Mouse (Mus musculus): ENCODE measurements around the gene Chrdl2. TPM values are rescaled to one million over a fixed set of nuclear protein-coding genes. Genes with fewer than 3 reads are reported as not detected.

Chrdl2 gene
- polyA plus RNA-seq, 1 experiment from 2014 or later, result 0.90 TPM

DNA sequence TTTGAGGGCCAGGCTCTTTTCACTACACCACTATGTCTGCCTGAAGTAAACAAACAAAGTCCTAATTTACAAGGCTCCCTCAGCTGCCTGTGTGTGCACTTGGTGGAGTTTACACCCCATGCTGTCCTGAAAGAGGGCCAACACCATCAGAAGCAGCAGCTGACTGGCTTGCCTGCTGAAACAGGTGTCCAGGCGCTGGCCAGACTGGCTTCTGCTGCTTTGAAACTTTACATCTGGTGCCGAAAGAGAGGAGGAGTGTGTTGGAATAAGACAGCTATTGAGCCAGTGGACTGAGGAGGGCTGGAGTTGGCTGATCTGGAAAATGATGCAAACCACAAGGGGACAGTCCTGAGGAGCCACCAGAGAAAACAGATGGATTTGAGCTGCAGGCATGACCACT lies 68.0 kb downstream of the Chrdl2 start:
- Histone ChIP-seq H3K9me3 (ENCODE audit: low read length) (0 out of 2 replicates have a peak, but pooled peaks cover 3% of the 10 kb centered on the region), H3K4me2 (replicated peaks; ENCODE audit: low read depth, low read length) (no peak overlapping the region), H3K27ac (ENCODE audit: low read length) (no peak overlapping the region), H3K4me1 (ENCODE audit: insufficient read depth, low read length) (no peaks in the 10 kb centered on the region), H3K27me3 (ENCODE audit: insufficient read depth, low read length) (no peaks in the 10 kb centered on the region), H3K4me3 (ENCODE audit: low read length) (no peak overlapping the region), H3K36me3 (ENCODE audit: insufficient read depth, low read length) (peaks cover 4% of the 10 kb centered on the region; the same call in 1 of the 2 replicates), H3K9ac (replicated peaks; ENCODE audit: low read length) (no peak overlapping the region)
- 45% methylated on average over 2 of the region's 2 CpGs for WGBS
- ATAC-seq (ENCODE audit: low FRiP score, low TSS enrichment), result no peak

DNA sequence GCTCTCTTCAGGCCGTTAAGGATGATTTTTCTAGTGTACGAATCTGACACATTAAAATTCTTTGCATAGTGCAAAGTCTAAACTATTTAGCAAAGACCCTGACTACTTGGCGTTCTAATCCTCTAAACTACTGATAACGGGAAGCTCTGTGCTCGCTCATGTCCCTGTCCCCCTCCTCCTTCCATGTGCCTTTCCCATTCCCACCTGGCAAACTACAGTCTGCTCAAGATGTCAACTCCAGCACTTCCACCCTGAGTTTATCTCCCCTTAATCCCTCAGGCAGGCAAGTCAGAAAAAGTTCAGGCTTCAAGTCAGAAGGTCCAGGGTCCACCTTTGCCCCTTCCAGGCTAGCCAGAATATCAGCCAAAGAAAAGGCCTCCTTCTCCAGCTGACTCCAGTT lies 70.3 kb downstream of the Chrdl2 start:
- Histone ChIP-seq H3K36me3 (ENCODE audit: insufficient read depth, low read length) (peaks cover 4% of the 10 kb centered on the region; the same call in 1 of the 2 replicates), H3K9ac (replicated peaks; ENCODE audit: low read length) (no peak overlapping the region), H3K4me1 (ENCODE audit: insufficient read depth, low read length) (no peaks in the 10 kb centered on the region), H3K4me2 (replicated peaks; ENCODE audit: low read depth, low read length) (no peak overlapping the region), H3K9me3 (ENCODE audit: low read length) (0 out of 2 replicates have a peak, but pooled peaks cover 3% of the 10 kb centered on the region), H3K4me3 (ENCODE audit: low read length) (no peak overlapping the region), H3K27ac (ENCODE audit: low read length) (no peak overlapping the region), H3K27me3 (ENCODE audit: insufficient read depth, low read length) (no peaks in the 10 kb centered on the region)
- WGBS, result 79% methylated on average over 5 of the region's 5 CpGs
- no peak for ATAC-seq (ENCODE audit: low FRiP score, low TSS enrichment)

DNA sequence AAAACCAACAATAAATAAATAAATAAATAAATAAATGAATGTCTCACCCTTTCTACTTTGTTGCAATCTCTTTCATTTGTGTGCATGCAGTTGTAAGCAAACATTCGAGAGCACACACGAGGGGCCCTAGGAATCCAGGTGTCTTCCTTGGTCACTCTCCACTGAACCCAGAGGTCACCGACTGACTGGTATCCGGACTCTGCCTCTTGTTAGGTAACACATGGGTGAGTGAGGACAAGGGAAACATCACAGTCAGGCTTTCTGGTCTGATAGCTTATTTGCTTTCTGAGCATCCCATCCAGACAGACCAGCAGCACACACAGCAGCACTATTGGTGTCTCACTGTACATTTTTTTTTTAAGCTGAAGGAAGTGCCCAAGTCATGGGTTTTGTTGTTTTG lies 71.1 kb downstream of the Chrdl2 start:
- ATAC-seq (ENCODE audit: low FRiP score, low TSS enrichment), result no peak
- 62% methylated on average over 4 of the region's 4 CpGs for WGBS
- no peaks in the 10 kb centered on the region for H3K4me1 ChIP-seq (ENCODE audit: insufficient read depth, low read length)
- H3K27me3 ChIP-seq (ENCODE audit: insufficient read depth, low read length), result no peaks in the 10 kb centered on the region
- H3K9me3 ChIP-seq (ENCODE audit: low read length), result 0 out of 2 replicates have a peak, but pooled peaks cover 3% of the 10 kb centered on the region
- H3K4me2 ChIP-seq (replicated peaks; ENCODE audit: low read depth, low read length), result no peak overlapping the region
- H3K4me3 ChIP-seq (ENCODE audit: low read length), result no peak overlapping the region
- peaks cover 4% of the 10 kb centered on the region; the same call in 1 of the 2 replicates for H3K36me3 ChIP-seq (ENCODE audit: insufficient read depth, low read length)
- H3K27ac ChIP-seq (ENCODE audit: low read length), result no peak overlapping the region
- H3K9ac ChIP-seq (replicated peaks; ENCODE audit: low read length), result no peak overlapping the region

DNA sequence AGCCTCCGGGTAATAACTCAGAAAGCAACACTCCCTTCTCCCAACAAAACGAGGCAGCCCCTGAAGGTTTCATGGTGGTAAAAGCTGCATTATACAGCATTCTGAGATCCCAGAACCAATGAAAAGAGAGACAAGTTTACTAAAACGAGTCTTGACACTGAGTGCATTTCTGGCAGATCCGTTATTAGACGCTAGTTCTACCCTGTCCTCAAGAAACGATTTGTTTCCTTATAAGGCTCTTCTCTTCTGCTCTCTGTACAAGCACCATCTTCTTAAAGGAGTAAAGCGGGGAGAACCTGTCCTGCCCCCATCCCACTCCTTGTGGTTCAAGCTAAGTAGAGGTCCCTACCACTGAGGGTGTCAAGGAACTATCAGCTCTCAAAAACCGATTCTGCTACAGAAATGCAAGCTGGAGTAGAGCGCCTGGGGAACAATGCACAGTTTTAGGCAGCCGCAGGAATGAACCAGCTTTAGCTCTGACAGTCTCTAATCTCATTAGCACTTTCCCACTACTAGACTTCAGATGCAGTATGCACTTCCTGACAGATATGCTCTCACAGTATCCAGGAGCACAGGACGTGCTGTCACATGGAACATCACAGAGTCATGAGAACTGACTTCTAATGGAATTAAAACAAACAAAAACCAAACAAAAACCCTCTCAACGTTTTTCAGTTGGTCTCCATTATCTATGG lies 74.3 kb downstream of the Chrdl2 start:
- Histone ChIP-seq H3K36me3 (ENCODE audit: insufficient read depth, low read length) (peaks cover 22% of the 10 kb centered on the region), H3K4me3 (ENCODE audit: low read length) (no peak overlapping the region), H3K9ac (replicated peaks; ENCODE audit: low read length) (no peak overlapping the region), H3K27me3 (ENCODE audit: insufficient read depth, low read length) (no peaks in the 10 kb centered on the region), H3K4me1 (ENCODE audit: insufficient read depth, low read length) (no peaks in the 10 kb centered on the region), H3K27ac (ENCODE audit: low read length) (no peak overlapping the region), H3K9me3 (ENCODE audit: low read length) (no peaks in the 10 kb centered on the region), H3K4me2 (replicated peaks; ENCODE audit: low read depth, low read length) (no peak overlapping the region)
- no peak for ATAC-seq (ENCODE audit: low FRiP score, low TSS enrichment)
- 68% methylated on average over 12 of the region's 12 CpGs for WGBS

DNA sequence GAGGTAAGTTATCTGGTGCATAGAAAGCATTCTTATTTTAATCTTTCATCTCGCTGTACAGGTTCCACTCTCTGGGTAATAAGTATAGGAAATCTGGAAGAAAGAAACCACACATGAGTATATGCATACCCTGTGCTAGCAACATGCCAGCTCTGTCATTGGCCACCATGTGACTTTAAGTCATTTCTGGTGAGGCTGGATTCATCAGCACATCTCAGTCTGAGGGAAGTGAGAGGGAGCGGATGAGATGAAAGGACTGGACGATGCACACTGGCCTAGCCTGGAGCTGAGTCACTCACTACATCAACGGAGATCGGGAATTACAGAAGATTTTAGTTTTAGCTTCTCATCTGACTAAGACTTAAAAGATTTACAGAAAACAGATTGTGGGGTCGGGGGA lies 76.9 kb downstream of the Chrdl2 start:
- no peak for ATAC-seq (ENCODE audit: low FRiP score, low TSS enrichment)
- Histone ChIP-seq H3K9me3 (ENCODE audit: low read length) (no peaks in the 10 kb centered on the region), H3K4me1 (ENCODE audit: insufficient read depth, low read length) (no peaks in the 10 kb centered on the region), H3K36me3 (ENCODE audit: insufficient read depth, low read length) (peaks cover 43% of the 10 kb centered on the region), H3K4me2 (replicated peaks; ENCODE audit: low read depth, low read length) (no peak overlapping the region), H3K27me3 (ENCODE audit: insufficient read depth, low read length) (no peaks in the 10 kb centered on the region), H3K9ac (replicated peaks; ENCODE audit: low read length) (no peak overlapping the region), H3K4me3 (ENCODE audit: low read length) (no peak overlapping the region), H3K27ac (ENCODE audit: low read length) (no peak overlapping the region)
- 93% methylated on average over 6 of the region's 6 CpGs for WGBS

DNA sequence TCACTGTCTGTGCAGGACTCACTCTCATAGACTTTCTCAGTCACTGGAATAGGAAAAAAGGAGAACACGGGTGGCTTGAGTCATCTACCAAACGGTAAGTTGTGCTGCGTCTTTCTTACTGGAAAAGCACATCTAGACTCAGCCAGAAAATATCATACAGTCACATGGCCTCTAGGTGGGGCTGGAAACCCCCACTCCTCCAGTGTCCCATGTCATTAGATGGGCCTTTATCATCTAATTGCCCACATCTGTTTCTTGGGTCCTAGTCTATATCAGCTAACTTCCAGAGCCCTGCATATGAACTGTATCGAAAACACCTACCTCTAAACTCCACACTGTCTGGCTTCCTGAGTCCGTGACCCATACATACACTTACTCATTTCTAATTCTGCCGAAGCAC lies 77.8 kb downstream of the Chrdl2 start:
- 93% methylated on average over 6 of the region's 6 CpGs for WGBS
- H3K36me3 ChIP-seq (ENCODE audit: insufficient read depth, low read length), result peaks cover 47% of the 10 kb centered on the region

More for the DNA sequence above, 77.8 kb downstream of the Chrdl2 start:
- H3K4me2 ChIP-seq (replicated peaks; ENCODE audit: low read depth, low read length), result no peak overlapping the region
- H3K4me3 ChIP-seq (ENCODE audit: low read length), result no peak overlapping the region
- H3K4me1 ChIP-seq (ENCODE audit: insufficient read depth, low read length), result no peaks in the 10 kb centered on the region
- H3K9ac ChIP-seq (replicated peaks; ENCODE audit: low read length), result no peak overlapping the region
- H3K27ac ChIP-seq (ENCODE audit: low read length), result no peak overlapping the region
- no peak for ATAC-seq (ENCODE audit: low FRiP score, low TSS enrichment)
- no peaks in the 10 kb centered on the region for H3K9me3 ChIP-seq (ENCODE audit: low read length)
- H3K27me3 ChIP-seq (ENCODE audit: insufficient read depth, low read length), result no peaks in the 10 kb centered on the region

Other genes with a start within 250 kb of the Chrdl2 start
- not detected in 2 replicates for gene Olfr521, start 242.7 kb upstream of the Chrdl2 start, polyA plus RNA-seq (2015; fragmentation: Nextera tagmentation; extraction: Ambion mirVana)
- 3.0 and 3.5 TPM in 2 replicates for gene Neu3, start 177.8 kb upstream of the Chrdl2 start, polyA plus RNA-seq (2015; fragmentation: Nextera tagmentation; extraction: Ambion mirVana)
- 0.26 TPM in 2 replicates for gene Xrra1, start 147.1 kb upstream of the Chrdl2 start, polyA plus RNA-seq (2015; fragmentation: Nextera tagmentation; extraction: Ambion mirVana)
- gene Spcs2, start 142.7 kb upstream of the Chrdl2 start, polyA plus RNA-seq (2015; fragmentation: Nextera tagmentation; extraction: Ambion mirVana), result 361 and 372 TPM in 2 replicates
- 5.6 and 6.1 TPM in 2 replicates for gene Rnf169, start 25.7 kb upstream of the Chrdl2 start, polyA plus RNA-seq (2015; fragmentation: Nextera tagmentation; extraction: Ambion mirVana)
- gene Pold3, start 115.4 kb downstream of the Chrdl2 start, polyA plus RNA-seq (2015; fragmentation: Nextera tagmentation; extraction: Ambion mirVana), result 63.9 and 64.6 TPM in 2 replicates
- gene Lipt2, start 153.1 kb downstream of the Chrdl2 start, polyA plus RNA-seq (2015; fragmentation: Nextera tagmentation; extraction: Ambion mirVana), result 19.6 and 21.7 TPM in 2 replicates
- gene Kcne3, start 170.3 kb downstream of the Chrdl2 start, polyA plus RNA-seq (2015; fragmentation: Nextera tagmentation; extraction: Ambion mirVana), result 3.0 and 4.2 TPM in 2 replicates
- gene Pgm2l1, start 221.2 kb downstream of the Chrdl2 start, polyA plus RNA-seq (2015; fragmentation: Nextera tagmentation; extraction: Ambion mirVana), result 3.4 and 4.0 TPM in 2 replicates